Mouse (Mus musculus): Measurements from ENCODE around the gene Ropn1l. TPM values are rescaled to one million over a fixed set of nuclear protein-coding genes. Genes with fewer than 3 reads are reported as not detected.

Ropn1l gene
- total and polyA plus RNA-seq, 2 experiments from 2014 or later, result 0.73 to 3.4 TPM

DNA sequence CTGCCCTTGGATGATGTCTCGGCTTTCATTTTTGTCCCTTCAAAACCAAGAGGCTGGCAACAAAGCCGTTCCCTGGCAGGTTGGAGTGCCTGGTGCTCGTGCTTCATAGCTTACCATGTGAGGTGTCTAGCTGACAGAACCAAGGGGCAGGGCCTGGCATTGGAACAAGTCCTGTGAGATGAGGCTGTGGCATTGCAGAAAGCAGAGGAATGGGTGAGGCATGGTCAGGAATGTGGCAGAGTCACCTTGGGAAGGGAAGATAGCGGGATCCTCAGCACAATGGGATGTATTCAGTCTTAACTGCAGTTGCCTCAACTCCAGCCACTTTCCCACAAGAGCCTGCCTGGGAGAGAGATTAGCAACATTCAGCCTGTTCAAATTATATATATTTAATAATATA is 61.4 kb downstream of the Ropn1l start:
- no peaks in the 10 kb centered on the region; the same call in 1 of the 2 replicates for H3K9me3 ChIP-seq (ENCODE audit: low read length)
- TF ChIP-seq CTCF (IDR thresholded peaks at IDR 0.05; ENCODE audit: low read depth), result no peak
- H3K4me2 ChIP-seq (ENCODE audit: low read depth, low read length), result no peak overlapping the region
- H3K27me3 ChIP-seq (ENCODE audit: insufficient read depth, low read length), result no peaks in the 10 kb centered on the region
- WGBS, result 88% methylated on average over 4 of the region's 4 CpGs
- ATAC-seq, result no peak
- no peaks in the 10 kb centered on the region for H3K36me3 ChIP-seq (ENCODE audit: insufficient read depth, low read length)
- H3K9ac ChIP-seq (replicated peaks; ENCODE audit: low read length), result no peak overlapping the region
- no peak overlapping the region for H3K4me3 ChIP-seq (ENCODE audit: low read length)
- no peaks in the 10 kb centered on the region for H3K4me1 ChIP-seq (ENCODE audit: insufficient read depth, low read length)
- DNase-seq (ENCODE audit: low spot score), result no peak
- H3K27ac ChIP-seq, result no peak overlapping the region

Other genes with a start within 250 kb of the Ropn1l start
- gene Dap, start 229.4 kb downstream of the Ropn1l start, total RNA-seq (2014; rRNA removed), result 17.6 and 39.0 TPM in 2 replicates
- gene Dap, start 229.4 kb downstream of the Ropn1l start, polyA plus RNA-seq (2015; fragmentation: Nextera tagmentation; extraction: Ambion mirVana), result 26.5 and 29.5 TPM in 2 replicates
- gene Ankrd33b, start 86.0 kb downstream of the Ropn1l start, total RNA-seq (2014; rRNA removed), result 1.6 and 3.3 TPM in 2 replicates
- gene Ankrd33b, start 86.0 kb downstream of the Ropn1l start, polyA plus RNA-seq (2015; fragmentation: Nextera tagmentation; extraction: Ambion mirVana), result 1.2 and 1.6 TPM in 2 replicates
- 154 and 169 TPM in 2 replicates for gene March6, start 77.3 kb upstream of the Ropn1l start, total RNA-seq (2014; rRNA removed)
- gene March6, start 77.3 kb upstream of the Ropn1l start, polyA plus RNA-seq (2015; fragmentation: Nextera tagmentation; extraction: Ambion mirVana), result 55.3 and 57.4 TPM in 2 replicates
- gene Cmbl, start 111.7 kb upstream of the Ropn1l start, total RNA-seq (2014; rRNA removed), result 15.2 and 21.2 TPM in 2 replicates
- 22.7 and 24.9 TPM in 2 replicates for gene Cmbl, start 111.7 kb upstream of the Ropn1l start, polyA plus RNA-seq (2015; fragmentation: Nextera tagmentation; extraction: Ambion mirVana)
- gene Cct5, start 148.1 kb upstream of the Ropn1l start, total RNA-seq (2014; rRNA removed), result 251 and 279 TPM in 2 replicates
- 416 and 423 TPM in 2 replicates for gene Cct5, start 148.1 kb upstream of the Ropn1l start, polyA plus RNA-seq (2015; fragmentation: Nextera tagmentation; extraction: Ambion mirVana)
- gene Fam173b, start 148.1 kb upstream of the Ropn1l start, total RNA-seq (2014; rRNA removed), result 7.4 and 12.5 TPM in 2 replicates
- 8.2 and 8.9 TPM in 2 replicates for gene Fam173b, start 148.1 kb upstream of the Ropn1l start, polyA plus RNA-seq (2015; fragmentation: Nextera tagmentation; extraction: Ambion mirVana)

Measured in hindbrain, postnatal 0 days (tissue).